Mouse (Mus musculus) right cerebral cortex, postnatal 4 days (tissue): ENCODE data around the gene Vil1.
A peak's percentile ranks its signal among the peaks of the same experiment; 100 is the strongest.

Source experiments
- DNase-seq: peaks from one replicate; pipeline ENCODE4 v3.0.0-alpha.2; 2022

Gene Vil1

GRCm38 (mm10) chr1:74408589-74409504 lies at the start of gene Vil1:
TSS of gene Vil1 (plus strand) at chr1:74409376.
- DNase-seq: no peak

GRCm38 (mm10) chr1:74359952-74360517 lies 49.1 kb upstream of the Vil1 start:
- DNase-seq: no peak

- DNase-seq: peak; percentile 55
These were observed 47.4 kb upstream of the Vil1 start, which contains the start of gene Catip for GRCm38 (mm10) chr1:74361812-74362211. TSS of gene Catip (plus strand) at chr1:74362108.

GRCm38 (mm10) chr1:74362325-74363229 lies 46.6 kb upstream of the Vil1 start:
- no peak for DNase-seq

GRCm38 (mm10) chr1:74363437-74363836 lies 45.7 kb upstream of the Vil1 start:
- DNase-seq: no peak

- no peak for DNase-seq
These were observed 44.9 kb upstream of the Vil1 start for GRCm38 (mm10) chr1:74364270-74364669.

GRCm38 (mm10) chr1:74367886-74368645 lies 41.1 kb upstream of the Vil1 start:
- no peak for DNase-seq

GRCm38 (mm10) chr1:74370040-74370439 lies 39.1 kb upstream of the Vil1 start:
- DNase-seq: no peak

GRCm38 (mm10) chr1:74373372-74373771 lies 35.8 kb upstream of the Vil1 start:
- DNase-seq: no peak

- no peak for DNase-seq
These were observed 34.2 kb upstream of the Vil1 start, which contains the start of gene Slc11a1 for GRCm38 (mm10) chr1:74374980-74375379. TSS of gene Slc11a1 (plus strand) at chr1:74375195.

GRCm38 (mm10) chr1:74375561-74375960 lies 33.6 kb upstream of the Vil1 start:
- DNase-seq: no peak

GRCm38 (mm10) chr1:74376396-74376795 lies 32.8 kb upstream of the Vil1 start:
- DNase-seq: no peak

GRCm38 (mm10) chr1:74379058-74379504 lies 30.1 kb upstream of the Vil1 start:
- no peak for DNase-seq

- no peak for DNase-seq
These were observed 28.7 kb upstream of the Vil1 start for GRCm38 (mm10) chr1:74380484-74380883.

GRCm38 (mm10) chr1:74381588-74382021 lies 27.6 kb upstream of the Vil1 start:
- no peak for DNase-seq

- no peak for DNase-seq
These were observed 25.8 kb upstream of the Vil1 start for GRCm38 (mm10) chr1:74383385-74383784.

GRCm38 (mm10) chr1:74384525-74384924 lies 24.7 kb upstream of the Vil1 start:
- no peak for DNase-seq

GRCm38 (mm10) chr1:74385064-74385463 lies 24.1 kb upstream of the Vil1 start:
- DNase-seq: no peak

GRCm38 (mm10) chr1:74385531-74385930 lies 23.6 kb upstream of the Vil1 start:
- DNase-seq: no peak

GRCm38 (mm10) chr1:74386363-74386713 lies 22.8 kb upstream of the Vil1 start:
- no peak for DNase-seq

GRCm38 (mm10) chr1:74386714-74387385 lies 22.3 kb upstream of the Vil1 start:
- DNase-seq: peak; percentile 81
